Mouse (Mus musculus) left cerebral cortex, postnatal 25 days (tissue): ENCODE measurements around the gene Ccdc105. TPM values are rescaled to one million over a fixed set of nuclear protein-coding genes. Genes with fewer than 3 reads are reported as not detected.

Experiments used
- DNase-seq, 2 experiments: peaks; one replicate each; pipeline ENCODE4 v3.0.0; 2022; ENCODE audit warnings: low spot score in 2 of 2, mixed read lengths in 1 of 2
- intact Hi-C: fragments of 180-260 bp; cut with DNase I; formaldehyde crosslinking; loops from one replicate; pipeline ENCODE4 v1.15.1; 2025
- total RNA-seq, 2 experiments: library from RNA; stranded (reverse); gene quantifications; 2 replicates each; pipeline ENCODE4 v1.2.3; 2021

Gene Ccdc105
- total RNA-seq: under 1 TPM; 0.41 to 0.57 TPM

GRCm38 (mm10) chr10:78752452-78753191 is at the start of gene Ccdc105:
TSS of gene Ccdc105 (minus strand) at chr10:78753065.
- peak; percentile 86 to 89 for DNase-seq
- intact Hi-C loops: loop anchor here (5.0 kb wide), 1 partner anchor 345 kb away; the partner anchor contains the start of gene 2610008E11Rik

- DNase-seq: no peak
- intact Hi-C loops: no loop called here
Measured at GRCm38 (mm10) chr10:78801449-78801848, 48.6 kb upstream of the Ccdc105 start.

GRCm38 (mm10) chr10:78790561-78790960 is 37.7 kb upstream of the Ccdc105 start:
- no peak for DNase-seq

GRCm38 (mm10) chr10:78787566-78788087 is 34.8 kb upstream of the Ccdc105 start:
- intact Hi-C loops: loop anchor here (10.0 kb wide), 1 partner anchor 307 kb away; the partner anchor contains the start of gene 2610008E11Rik
- DNase-seq: peak; percentile 89 to 97

More at GRCm38 (mm10) chr10:78790561-78790960, 37.7 kb upstream of the Ccdc105 start:
- intact Hi-C loops: no loop called here

- peak; percentile 26 to 40 for DNase-seq
- intact Hi-C loops: loop anchor here (2.0 to 10.0 kb wide), 2 partner anchors 25 to 315 kb away; partner anchors contain the start of gene 2610008E11Rik
Measured at GRCm38 (mm10) chr10:78779981-78780651, 27.3 kb upstream of the Ccdc105 start, which contains the start of gene Slc1a6. TSS of gene Slc1a6 (plus strand) at chr10:78780496.

GRCm38 (mm10) chr10:78779527-78779926 is 26.7 kb upstream of the Ccdc105 start:
- intact Hi-C loops: no loop called here
- peak; percentile 20 to 27 for DNase-seq

GRCm38 (mm10) chr10:78775830-78776229 is 23.0 kb upstream of the Ccdc105 start:
- intact Hi-C loops: no loop called here
- DNase-seq: no peak

GRCm38 (mm10) chr10:78765570-78765969 is 12.7 kb upstream of the Ccdc105 start:
- DNase-seq: no peak
- intact Hi-C loops: no loop called here

GRCm38 (mm10) chr10:78756021-78756420 is 3.2 kb upstream of the Ccdc105 start:
- intact Hi-C loops: loop anchor here (1.0 kb wide), 1 partner anchor 360 kb away; no protein-coding TSS in a partner anchor
- DNase-seq: peak; percentile 87 to 89

- intact Hi-C loops: no loop called here
- no peak for DNase-seq
Measured at GRCm38 (mm10) chr10:78748946-78749345, 3.9 kb downstream of the Ccdc105 start.

GRCm38 (mm10) chr10:78748161-78748560 is 4.7 kb downstream of the Ccdc105 start:
- intact Hi-C loops: no loop called here
- DNase-seq: no peak

- peak; percentile 37 to 51 for DNase-seq
- intact Hi-C loops: no loop called here
Measured at GRCm38 (mm10) chr10:78747035-78747721, 5.7 kb downstream of the Ccdc105 start.

GRCm38 (mm10) chr10:78745453-78746232 is 7.2 kb downstream of the Ccdc105 start:
- DNase-seq: no peak
- intact Hi-C loops: loop anchor here (2.0 kb wide), 1 partner anchor 113 kb away; no protein-coding TSS in a partner anchor

GRCm38 (mm10) chr10:78743721-78744120 is 9.1 kb downstream of the Ccdc105 start:
- no peak for DNase-seq
- intact Hi-C loops: loop anchor here (2.0 kb wide), 1 partner anchor 111 kb away; no protein-coding TSS in a partner anchor

GRCm38 (mm10) chr10:78739821-78740220 is 13.0 kb downstream of the Ccdc105 start:
- DNase-seq: no peak
- intact Hi-C loops: no loop called here

GRCm38 (mm10) chr10:78727876-78728275 is 25.0 kb downstream of the Ccdc105 start:
- no peak for DNase-seq
- intact Hi-C loops: no loop called here

GRCm38 (mm10) chr10:78727035-78727434 is 25.8 kb downstream of the Ccdc105 start:
- intact Hi-C loops: no loop called here
- DNase-seq: peak in 1 of 2 experiments; percentile 76

GRCm38 (mm10) chr10:78723416-78723815 is 29.4 kb downstream of the Ccdc105 start:
- intact Hi-C loops: no loop called here

GRCm38 (mm10) chr10:78722654-78723053 is 30.2 kb downstream of the Ccdc105 start:
- intact Hi-C loops: no loop called here
- peak; percentile 39 to 44 for DNase-seq

More at GRCm38 (mm10) chr10:78723416-78723815, 29.4 kb downstream of the Ccdc105 start:
- DNase-seq: no peak
